In the genomic region with DNA sequence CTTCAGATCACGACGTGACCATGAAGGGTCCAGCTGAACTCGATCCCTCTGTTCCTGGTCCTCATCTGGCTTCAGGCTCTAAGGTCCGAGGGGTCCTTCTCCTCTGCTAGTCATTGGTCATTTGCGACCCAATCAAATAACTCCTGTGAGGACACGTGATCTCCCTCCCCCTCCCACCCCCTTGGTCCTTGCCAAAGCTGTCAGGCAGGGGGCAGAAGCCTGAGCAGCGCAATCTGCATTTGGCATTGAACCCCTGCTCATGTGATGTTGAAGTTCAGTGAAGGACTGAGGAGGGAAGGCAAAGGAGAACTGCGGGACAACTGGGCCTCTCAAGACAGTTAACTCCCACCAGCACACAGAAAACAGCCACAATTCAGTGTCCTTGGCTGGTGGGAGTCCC, we compare ENCODE assay signal across 14 mouse cellular contexts. TPM values are rescaled to one million over a fixed set of nuclear protein-coding genes. Genes with fewer than 3 reads are reported as not detected.
DNase-seq lines count a peak whose midpoint lies in the region; ATAC-seq and TF ChIP-seq lines count a peak whose summit lies in the region.
"Had no signal": no experiment of that assay in that cellular context is flagged by ENCODE, and none has a peak within 500 bp of the region (broad histone marks: within the 10 kb centered on the region; RNA-seq: fewer than 3 reads in every experiment).

No protein-coding gene starts in this region.

- no peak for TF ChIP-seq CTCF in kidney, adult 2 months (conservative IDR thresholded peaks at IDR 0.05; ENCODE audit: insufficient read depth, insufficient read length, low read depth, low read length)

- WGBS in midbrain, embryonic 11.5 days, result 26% methylated on average over 8 of the region's 8 CpGs
- 21% methylated on average over 8 of the region's 8 CpGs for WGBS in midbrain, embryonic 14.5 days
- 17% methylated on average over 8 of the region's 8 CpGs for WGBS in limb, embryonic 11.5 days
- 28% methylated on average over 8 of the region's 8 CpGs for WGBS in kidney, adult 2 months

- no peaks in the 10 kb centered on the region for H3K9me3 ChIP-seq in midbrain, embryonic 11.5 days (ENCODE audit: control insufficient read depth, low read length)
- H3K9me3 ChIP-seq in midbrain, embryonic 14.5 days (ENCODE audit: control insufficient read depth, low read length), result no peaks in the 10 kb centered on the region
- no peaks in the 10 kb centered on the region for H3K9me3 ChIP-seq in limb, embryonic 11.5 days (ENCODE audit: control insufficient read depth, low read length)
- H3K9me3 ChIP-seq: limb, embryonic 15.5 days; stomach, embryonic 15.5 days had no signal

- H3K36me3 ChIP-seq in midbrain, embryonic 11.5 days (ENCODE audit: control insufficient read depth, insufficient read depth, low read length), result no peaks in the 10 kb centered on the region
- no peaks in the 10 kb centered on the region for H3K36me3 ChIP-seq in midbrain, embryonic 14.5 days (ENCODE audit: control insufficient read depth, insufficient read depth, low read length)
- no peaks in the 10 kb centered on the region for H3K36me3 ChIP-seq in limb, embryonic 11.5 days (ENCODE audit: control insufficient read depth, insufficient read depth, low read length)
- no peaks in the 10 kb centered on the region for H3K36me3 ChIP-seq in kidney, adult 2 months (ENCODE audit: control insufficient read depth, insufficient read depth, low read length)
- H3K36me3 ChIP-seq: limb, embryonic 15.5 days; stomach, embryonic 15.5 days had no signal

- DNase-seq in heart, postnatal 4 days, result peak; percentile 15
- no peak for DNase-seq in heart, adult 18-20 months
- DNase-seq in midbrain, embryonic 11.5 days (ENCODE audit: low spot score, missing footprints), result peak; percentile 81
- no peak for DNase-seq in midbrain, embryonic 14.5 days
- DNase-seq in embryo, embryonic 10 days (ENCODE audit: low spot score), result peak; percentile 43
- peak; percentile 42 for DNase-seq in limb, embryonic 11.5 days (ENCODE audit: low spot score)
- DNase-seq in kidney, adult 2 months, result no peak
- DNase-seq: cerebellum, postnatal 36 days; heart, adult 11 months; layer of hippocampus, adult 9-11 months; right cerebral cortex, postnatal 14 days had no signal

- no peak for ATAC-seq in midbrain, embryonic 11.5 days (ENCODE audit: low FRiP score)
- no peak for ATAC-seq in midbrain, embryonic 14.5 days (ENCODE audit: low FRiP score, low TSS enrichment)
- ATAC-seq in limb, embryonic 11.5 days (ENCODE audit: insufficient number of reproducible peaks, low FRiP score, low TSS enrichment, low read depth), result no peak
- ATAC-seq in granulocyte monocyte progenitor cell, adult 5-6 weeks (replicated peaks; ENCODE audit: poor library complexity, severe bottlenecking), result no peak

- no peak overlapping the region for H3K27ac ChIP-seq in midbrain, embryonic 11.5 days (ENCODE audit: low read depth, low read length)
- H3K27ac ChIP-seq in midbrain, embryonic 14.5 days (replicated peaks; ENCODE audit: low read depth, low read length), result no peak overlapping the region
- no peak overlapping the region for H3K27ac ChIP-seq in limb, embryonic 11.5 days (replicated peaks; ENCODE audit: low read depth, low read length)
- no peak overlapping the region for H3K27ac ChIP-seq in kidney, adult 2 months (ENCODE audit: insufficient read depth, low read depth, low read length)
- H3K27ac ChIP-seq: limb, embryonic 15.5 days; stomach, embryonic 15.5 days had no signal

- peaks cover 85% of the 10 kb centered on the region for H3K27me3 ChIP-seq in midbrain, embryonic 11.5 days (ENCODE audit: control insufficient read depth, insufficient read depth, low read length)
- H3K27me3 ChIP-seq in midbrain, embryonic 14.5 days (ENCODE audit: control insufficient read depth, insufficient read depth, low read length), result peaks cover 74% of the 10 kb centered on the region
- H3K27me3 ChIP-seq in limb, embryonic 11.5 days (ENCODE audit: control insufficient read depth, insufficient read depth, low read length), result no peaks in the 10 kb centered on the region
- no peaks in the 10 kb centered on the region for H3K27me3 ChIP-seq in kidney, adult 2 months (replicated peaks; ENCODE audit: control insufficient read depth, insufficient read depth, low read length)
- H3K27me3 ChIP-seq: stomach, embryonic 15.5 days had no signal

- no peak overlapping the region for H3K9ac ChIP-seq in midbrain, embryonic 11.5 days (ENCODE audit: low read length)
- no peak overlapping the region for H3K9ac ChIP-seq in midbrain, embryonic 14.5 days (replicated peaks; ENCODE audit: low read length)
- H3K9ac ChIP-seq in limb, embryonic 11.5 days (ENCODE audit: low read length), result no peak overlapping the region
- H3K9ac ChIP-seq: limb, embryonic 15.5 days; stomach, embryonic 15.5 days had no signal

- no peak for TF ChIP-seq POLR2A in kidney, adult 2 months (IDR thresholded peaks at IDR 0.05; ENCODE audit: low read depth, low read length)

- H3K4me3 ChIP-seq in midbrain, embryonic 11.5 days (ENCODE audit: low read depth, low read length), result no peak overlapping the region
- H3K4me3 ChIP-seq in midbrain, embryonic 14.5 days (replicated peaks; ENCODE audit: low read depth, low read length), result no peak overlapping the region
- no peak overlapping the region for H3K4me3 ChIP-seq in limb, embryonic 11.5 days (ENCODE audit: low read depth, low read length)
- no peak overlapping the region for H3K4me3 ChIP-seq in kidney, adult 2 months (ENCODE audit: insufficient read depth, low read depth, low read length)
- H3K4me3 ChIP-seq: limb, embryonic 15.5 days; stomach, embryonic 15.5 days had no signal

- H3K4me1 ChIP-seq in midbrain, embryonic 11.5 days (ENCODE audit: control insufficient read depth, insufficient read depth, low read length), result peaks cover 25% of the 10 kb centered on the region
- H3K4me1 ChIP-seq in midbrain, embryonic 14.5 days (ENCODE audit: control insufficient read depth, insufficient read depth, low read length), result peaks cover 21% of the 10 kb centered on the region
- H3K4me1 ChIP-seq in limb, embryonic 11.5 days (ENCODE audit: control insufficient read depth, insufficient read depth, low read length), result peaks cover under 1% of the 10 kb centered on the region
- no peaks in the 10 kb centered on the region for H3K4me1 ChIP-seq in kidney, adult 2 months (ENCODE audit: control insufficient read depth, insufficient read depth, low read length)

- H3K4me2 ChIP-seq in midbrain, embryonic 11.5 days, result no peak overlapping the region
- no peak overlapping the region for H3K4me2 ChIP-seq in midbrain, embryonic 14.5 days (ENCODE audit: low read length)
- H3K4me2 ChIP-seq in limb, embryonic 11.5 days (ENCODE audit: low read depth, severe bottlenecking), result no peak overlapping the region
- H3K4me2 ChIP-seq: limb, embryonic 15.5 days; stomach, embryonic 15.5 days had no signal

RNA-seq across cellular contexts. Expression of gene A230072I06Rik, which starts 51.4 kb away (rescaled TPM):
- not detected for total RNA-seq in heart, postnatal 4 days (2021)
- not detected for total RNA-seq in heart, adult 18-20 months (2021)
- polyA plus RNA-seq in midbrain, embryonic 11.5 days (2014; fragmentation: Nextera tagmentation; extraction: Ambion mirVana), result not detected in 2 replicates
- not detected in 2 replicates for polyA plus RNA-seq in midbrain, embryonic 14.5 days (2014; fragmentation: Nextera tagmentation; extraction: Ambion mirVana)
- polyA plus RNA-seq in limb, embryonic 11.5 days (2014; fragmentation: Nextera tagmentation; extraction: Ambion mirVana), result not detected in 2 replicates
- polyA plus RNA-seq in kidney, adult 2 months (2012; rRNA removed), result not detected in 2 replicates
- total RNA-seq in granulocyte monocyte progenitor cell, adult 5-6 weeks (2014; fragmentation: Nextera tagmentation), result not detected in 2 replicates
- not detected in 2 replicates for total RNA-seq in granulocyte monocyte progenitor cell, adult 5-6 weeks (2017)
- polyA plus RNA-seq: limb, embryonic 15.5 days had no signal

Comparison
In these comparisons a context has a peak if more than half of its experiments do, and no peak if none do; other contexts are left out.
1. DNase-seq: peak in heart, postnatal 4 days (single experiment), midbrain, embryonic 11.5 days (single experiment), embryo, embryonic 10 days (single experiment) and limb, embryonic 11.5 days (single experiment); none in heart, adult 18-20 months (0 of 2), midbrain, embryonic 14.5 days (single experiment) and kidney, adult 2 months (single experiment).